Mouse (Mus musculus) spleen, adult 2 months (tissue): ENCODE data around the gene Mmgt2. TPM values are rescaled to one million over a fixed set of nuclear protein-coding genes. Genes with fewer than 3 reads are reported as not detected.
"Not testable (repeated sequence)": the region's sequence is repeated elsewhere in the genome, so short reads cannot be mapped to it uniquely, and the experiment has no call there.

Experiments used
- DNase-seq, 2 experiments: peaks; one replicate each; pipeline versions ENCODE4 v3.0.0 to v3.0.0-alpha.2; 2012 to 2021; ENCODE audit warnings: low spot score in 2 of 2, low read depth in 1 of 2
- H3K27ac ChIP-seq: fragments of 200-500 bp; 2 replicates; pipeline ENCODE4 v1.5.1; 2012; ENCODE audit warnings: low read length, inconsistent platforms; ENCODE audit not compliant: insufficient read depth
- H3K27me3 ChIP-seq: fragments of 200-500 bp; 2 replicates; pipeline ENCODE4 v1.6.1; 2012; ENCODE audit warnings: mild to moderate bottlenecking, moderate library complexity, low read length, inconsistent platforms; ENCODE audit not compliant: control insufficient read depth, insufficient read depth
- H3K36me3 ChIP-seq: fragments of 200-500 bp; 2 replicates; pipeline ENCODE4 v1.6.1; 2012; ENCODE audit warnings: mild to moderate bottlenecking, low read length, inconsistent platforms; ENCODE audit not compliant: control insufficient read depth, insufficient read depth
- H3K4me1 ChIP-seq: fragments of 200-500 bp; 2 replicates; pipeline ENCODE4 v1.6.1; 2011; ENCODE audit warnings: inconsistent platforms; ENCODE audit not compliant: control insufficient read depth, insufficient read depth, insufficient read length
- H3K4me3 ChIP-seq: fragments of 200-500 bp; 2 replicates; pipeline ENCODE4 v1.5.1; 2011; ENCODE audit warnings: mild to moderate bottlenecking, inconsistent platforms; ENCODE audit not compliant: insufficient read depth, insufficient read length; ENCODE audit errors: extremely low read depth
- CTCF ChIP-seq: fragments of 200-500 bp; IDR thresholded peaks from 2 replicates; pipeline ENCODE4 v1.5.1; 2011; ENCODE audit warnings: mild to moderate bottlenecking, inconsistent platforms; ENCODE audit not compliant: insufficient read depth, insufficient read length, insufficient replicate concordance; ENCODE audit errors: extremely low read depth
- POLR2A ChIP-seq: fragments of 200-500 bp; IDR thresholded peaks from 2 replicates; pipeline ENCODE4 v1.6.1; 2011; ENCODE audit warnings: low read depth, low read length, inconsistent platforms
- WGBS: fragments of 180-500 bp; shearing (Covaris S2); methylation state at CpG from one replicate; pipeline ENCODE4 v1.1.7; 2018; 5-methylcytosine and 5-hydroxymethylcytosine counted together
- polyA plus RNA-seq: library from polyadenylated mRNA; depleted of rRNA; stranded (reverse); fragments of >200 nt; gene quantifications from 2 replicates; pipeline ENCODE4 v1.2.3, GENCODE M21; 2012

Gene Mmgt2
- polyA plus RNA-seq, 1 experiment: 22.3 TPM

DNA sequence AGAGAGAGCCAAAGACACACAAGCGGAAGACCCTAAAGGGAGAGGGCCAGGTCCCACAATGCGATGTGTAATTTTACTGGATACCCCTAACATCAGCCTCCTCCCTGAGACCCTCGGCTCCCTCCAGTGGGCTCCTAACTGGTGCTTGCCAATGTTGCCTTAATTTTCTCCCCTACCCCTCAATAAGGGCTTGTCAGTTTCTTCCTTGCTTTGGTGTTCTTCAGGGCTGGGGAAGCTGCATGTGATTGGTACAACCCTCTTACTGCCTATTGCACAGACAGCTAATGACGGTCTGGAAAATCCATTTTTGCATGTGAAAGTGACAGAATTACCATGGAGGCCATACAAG, 2.0 kb upstream of the Mmgt2 start:
- DNase-seq: no peak
- Histone ChIP-seq H3K27me3 (peaks cover 2% of the 10 kb centered on the region; the same call in 1 of the 2 replicates), H3K4me3 (no peak overlapping the region), H3K4me1 (peaks cover 27% of the 10 kb centered on the region), H3K36me3 (no peaks in the 10 kb centered on the region), H3K27ac (peak overlapping the region; percentile 7; the same call in 1 of the 2 replicates)
- no peak for TF ChIP-seq CTCF
- TF ChIP-seq POLR2A: no peak
- 16% methylated on average over 4 of the region's 4 CpGs for WGBS

DNA sequence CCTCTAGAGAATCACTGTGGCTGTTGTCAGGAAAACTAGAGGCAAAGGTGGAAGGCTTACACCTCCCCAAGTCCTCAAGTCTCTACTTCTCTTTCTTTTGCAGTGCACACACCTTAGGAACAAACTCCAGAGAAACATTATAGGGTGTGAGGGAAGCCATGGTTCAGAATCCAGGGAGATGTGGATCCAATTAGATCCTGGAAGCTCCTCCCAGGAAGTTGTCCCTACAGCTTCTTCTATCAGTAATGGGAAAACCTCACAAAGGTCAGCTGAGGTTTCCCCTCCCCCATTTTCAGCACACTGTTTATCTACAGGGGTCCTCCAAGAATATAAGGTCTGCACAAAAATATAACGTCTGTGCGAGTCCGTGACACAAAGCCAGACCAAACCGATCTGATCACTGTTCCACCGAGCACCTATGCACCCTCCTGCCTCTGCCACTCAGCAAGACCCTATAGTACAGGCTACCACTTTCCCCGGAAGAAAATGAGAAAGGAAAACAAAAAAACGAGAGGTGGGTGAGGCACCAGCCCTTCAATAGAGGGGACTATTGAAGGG, 1.4 kb upstream of the Mmgt2 start:
- WGBS: 43% methylated on average over 7 of the region's 7 CpGs
- H3K4me1 ChIP-seq: peaks cover 27% of the 10 kb centered on the region
- no peak overlapping the region for H3K4me3 ChIP-seq
- no peaks in the 10 kb centered on the region for H3K36me3 ChIP-seq
- DNase-seq: no peak
- TF ChIP-seq POLR2A: no peak
- H3K27ac ChIP-seq: no peak overlapping the region
- peaks cover 2% of the 10 kb centered on the region; the same call in 1 of the 2 replicates for H3K27me3 ChIP-seq

DNA sequence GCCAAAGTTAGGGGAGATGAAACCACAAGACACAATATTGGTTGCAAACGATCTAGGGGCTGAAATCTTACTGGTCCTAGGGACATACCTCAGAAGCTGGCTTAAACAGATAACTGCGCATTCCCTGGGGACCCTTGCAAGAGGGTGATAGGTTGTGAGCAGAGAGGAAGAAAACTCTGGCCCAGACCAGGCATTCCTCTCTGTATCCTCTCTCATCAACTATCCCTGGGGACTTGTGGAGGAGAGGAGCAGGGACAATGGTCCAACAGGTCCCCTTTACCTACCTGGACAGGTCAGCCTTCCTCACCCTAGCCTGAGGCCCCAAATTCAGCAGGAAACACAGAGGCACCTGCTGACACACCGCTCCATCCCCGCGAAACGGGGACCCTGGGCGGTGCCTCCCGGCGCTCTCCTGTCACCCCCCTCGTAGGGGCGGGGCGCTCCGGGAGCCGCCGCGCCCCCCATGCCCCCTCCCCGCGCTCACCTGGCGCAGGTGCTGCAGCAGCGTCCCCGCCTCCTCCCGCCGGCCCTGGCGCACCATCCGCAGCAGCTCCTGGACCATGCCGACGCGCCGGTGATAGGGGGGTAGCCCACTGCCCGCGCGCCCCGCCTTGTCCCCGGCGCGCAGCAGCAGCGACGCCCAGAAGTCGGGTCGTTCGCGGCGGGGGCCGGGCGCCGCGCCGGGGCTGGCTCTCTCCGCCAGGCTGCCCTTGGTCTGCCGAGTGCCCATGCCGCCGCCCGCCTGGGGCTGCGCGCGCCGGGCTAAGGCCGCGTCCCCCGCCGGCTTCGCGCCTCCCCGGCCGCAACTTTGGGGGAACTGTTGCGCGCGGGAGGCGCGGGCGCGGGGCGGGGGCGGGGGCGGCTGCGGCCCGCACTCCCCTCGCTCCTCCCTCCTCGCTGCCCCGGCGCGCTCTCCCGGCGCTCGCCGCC, 538 bp upstream of the Mmgt2 start, which contains the start of gene Lrrc75a:
Gene Lrrc75a, minus strand, starts transcription at position 863 of the 930 bp plus-strand sequence.
- H3K27ac ChIP-seq: peak within 1 kb of the TSS; percentile 54
- peak in 1 of 2 experiments; percentile 34 for DNase-seq
- H3K4me3 ChIP-seq: peak within 1 kb of the TSS; percentile 82
- peaks cover 2% of the 10 kb centered on the region; the same call in 1 of the 2 replicates for H3K27me3 ChIP-seq
- under 1% methylated on average over 73 of the region's 86 CpGs for WGBS
- no peak for TF ChIP-seq CTCF
- TF ChIP-seq POLR2A: no peak
- no peaks in the 10 kb centered on the region for H3K36me3 ChIP-seq
- H3K4me1 ChIP-seq: peaks cover 24% of the 10 kb centered on the region

DNA sequence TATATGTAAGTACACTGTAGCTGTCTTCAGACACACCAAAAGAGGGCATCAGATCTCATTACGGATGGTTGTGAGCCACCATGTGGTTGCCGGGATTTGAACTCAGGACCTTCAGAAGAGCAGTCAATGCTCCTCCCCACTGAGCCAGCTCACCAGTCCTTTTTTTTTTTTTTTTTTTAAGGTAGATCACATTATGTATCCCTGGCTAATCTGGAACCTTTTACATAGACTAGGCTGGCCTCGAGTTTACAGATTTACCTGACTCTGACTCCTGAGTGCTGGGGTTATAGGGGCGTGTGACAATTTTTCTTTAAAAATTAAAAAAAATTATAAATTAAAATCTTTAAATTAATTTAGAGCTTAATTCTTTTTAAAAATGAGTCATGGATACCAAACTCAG, 1.3 kb downstream of the Mmgt2 start:
- not testable (repeated sequence) for H3K27ac ChIP-seq, H3K36me3 ChIP-seq, H3K4me3 ChIP-seq, DNase-seq, H3K27me3 ChIP-seq, H3K4me1 ChIP-seq
- WGBS: 81% methylated on average over 4 of the region's 4 CpGs

DNA sequence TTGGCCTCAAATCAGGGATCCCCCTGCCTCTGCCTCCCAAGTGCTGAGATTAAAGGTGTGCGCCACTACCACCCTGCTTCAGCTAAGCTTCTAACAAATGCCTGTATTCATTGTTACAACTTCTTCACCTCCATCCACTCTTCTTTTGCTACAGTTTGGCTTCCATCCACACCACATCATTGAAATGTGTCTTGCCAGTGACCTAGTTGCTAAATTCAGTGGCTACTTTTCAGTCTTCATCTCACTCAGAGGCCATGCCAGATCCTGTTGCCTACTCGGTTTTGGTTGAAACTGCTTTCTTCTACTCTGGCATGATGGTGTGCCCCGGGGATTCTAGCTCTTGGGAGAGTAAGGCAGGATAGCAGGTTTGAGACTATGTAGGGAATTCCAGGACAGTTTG, 3.1 kb downstream of the Mmgt2 start:
- DNase-seq: no peak
- no peak overlapping the region for H3K4me3 ChIP-seq
- H3K27ac ChIP-seq: no peak overlapping the region
- H3K27me3 ChIP-seq: peaks cover 2% of the 10 kb centered on the region; the same call in 1 of the 2 replicates
- no peak for TF ChIP-seq CTCF
- no peak for TF ChIP-seq POLR2A
- H3K4me1 ChIP-seq: no peaks in the 10 kb centered on the region; the same call in none of the 2 replicates
- H3K36me3 ChIP-seq: no peaks in the 10 kb centered on the region
- WGBS: 90% methylated on average over 3 of the region's 3 CpGs

DNA sequence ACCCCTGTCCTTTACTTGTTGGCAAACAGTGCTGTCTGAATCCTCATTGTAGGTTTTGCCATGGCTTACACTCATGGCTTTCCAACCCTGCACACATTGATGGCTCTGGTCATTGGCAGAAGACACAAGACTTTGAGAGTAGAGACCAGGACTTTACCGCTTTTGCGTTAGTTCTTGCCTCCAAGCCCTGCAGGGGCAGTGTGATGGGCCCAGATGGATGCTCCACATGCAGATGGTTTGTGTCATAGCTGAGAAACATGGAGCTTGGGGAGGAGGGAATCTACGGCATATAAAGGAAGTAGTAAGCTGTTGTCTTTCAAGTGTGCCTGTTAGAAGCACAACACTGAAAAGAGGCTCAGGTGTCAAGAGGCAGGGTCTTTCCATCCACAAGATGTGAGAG, 3.6 kb downstream of the Mmgt2 start:
- DNase-seq: no peak
- no peaks in the 10 kb centered on the region for H3K36me3 ChIP-seq
- WGBS: 93% methylated on average over 3 of the region's 3 CpGs
- H3K27ac ChIP-seq: no peak overlapping the region
- H3K27me3 ChIP-seq: peaks cover 2% of the 10 kb centered on the region; the same call in 1 of the 2 replicates
- TF ChIP-seq POLR2A: no peak
- TF ChIP-seq CTCF: no peak
- H3K4me1 ChIP-seq: no peaks in the 10 kb centered on the region; the same call in none of the 2 replicates
- no peak overlapping the region for H3K4me3 ChIP-seq

DNA sequence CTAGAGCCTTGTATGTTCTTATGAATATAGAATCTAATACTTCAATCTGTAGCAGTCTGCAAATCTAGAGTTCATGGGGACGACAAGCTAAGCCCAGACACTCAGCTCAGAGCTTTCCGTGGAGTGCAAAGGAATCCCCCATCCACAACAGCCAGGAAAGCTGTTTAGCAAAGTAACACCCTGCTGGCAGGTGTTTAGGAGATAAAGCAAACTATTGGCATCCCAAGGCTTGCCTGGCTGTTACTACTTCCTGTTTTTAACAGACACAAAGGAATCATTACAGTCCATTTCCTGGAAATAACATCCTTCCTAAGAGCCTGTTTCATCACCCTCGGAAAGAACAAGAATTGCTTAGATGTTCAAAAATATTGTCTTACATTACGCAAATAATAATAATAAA, 12.4 kb downstream of the Mmgt2 start:
- WGBS: 62% methylated on average over 4 of the region's 4 CpGs
- H3K4me3 ChIP-seq: no peak overlapping the region
- no peak for DNase-seq
- no peaks in the 10 kb centered on the region for H3K4me1 ChIP-seq
- TF ChIP-seq CTCF (no peak), POLR2A (no peak)
- no peak overlapping the region for H3K27ac ChIP-seq
- peaks cover 5% of the 10 kb centered on the region for H3K36me3 ChIP-seq
- no peaks in the 10 kb centered on the region for H3K27me3 ChIP-seq
